Mouse (Mus musculus): ENCODE measurements around the gene Slc22a23.

- TF ChIP-seq CTCF (IDR thresholded peaks at IDR 0.05; ENCODE audit: low read depth) (no peak), EP300 (IDR thresholded peaks at IDR 0.05; ENCODE audit: low read depth) (no peak)
Observed at GRCm38 (mm10) chr13:34316511-34316910, 28.5 kb downstream of the Slc22a23 start.

Measured in liver, embryonic 14.5 days (tissue).